Mouse (Mus musculus): ENCODE measurements around the gene Srd5a2. TPM values are rescaled to one million over a fixed set of nuclear protein-coding genes. Genes with fewer than 3 reads are reported as not detected.

Srd5a2 gene
- polyA plus RNA-seq (2012; rRNA removed), result 0.59 and 1.3 TPM in 2 replicates

GRCm38 (mm10) chr17:74047210-74048082 lies at the start of gene Srd5a2:
Gene Srd5a2, minus strand, starts transcription at chr17:74047916.

Other genes starting within 250 kb of the Srd5a2 start
- 7.1 and 9.5 TPM in 2 replicates for gene Ehd3, start 243.8 kb downstream of the Srd5a2 start, polyA plus RNA-seq (2012; rRNA removed)
- gene Xdh, start 97.7 kb downstream of the Srd5a2 start, polyA plus RNA-seq (2012; rRNA removed), result 22.0 and 22.1 TPM in 2 replicates
- gene Memo1, start 247.6 kb upstream of the Srd5a2 start, polyA plus RNA-seq (2012; rRNA removed), result 42.2 and 45.6 TPM in 2 replicates